In the genomic region with DNA sequence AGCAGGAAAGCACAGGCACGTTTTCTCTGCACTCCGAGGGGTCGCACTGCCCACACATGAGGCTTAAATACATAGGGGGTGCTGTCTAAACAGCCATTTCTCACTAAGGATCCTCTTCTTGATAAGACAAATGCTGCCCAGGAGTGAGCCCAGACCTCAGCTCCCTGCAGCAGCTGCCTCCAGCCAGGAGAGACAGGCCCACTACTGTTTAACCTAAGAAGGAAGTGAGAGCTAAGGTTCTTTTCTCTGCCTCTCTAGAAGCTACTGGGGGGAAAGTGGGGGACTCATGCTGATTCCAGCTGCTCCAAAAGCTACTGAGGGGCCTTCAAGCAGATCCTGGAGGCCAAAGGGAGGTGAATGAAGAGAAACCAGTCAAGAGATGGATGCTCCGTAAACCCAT, we compare ENCODE assay signal across 18 mouse cellular contexts. TPM values are rescaled to one million over a fixed set of nuclear protein-coding genes. Genes with fewer than 3 reads are reported as not detected.
DNase-seq lines count a peak whose midpoint lies in the region; ATAC-seq and TF ChIP-seq lines count a peak whose summit lies in the region.
"Had no signal": no experiment of that assay in that cellular context is flagged by ENCODE, and none has a peak within 500 bp of the region (broad histone marks: within the 10 kb centered on the region; RNA-seq: fewer than 3 reads in every experiment).

No protein-coding gene starts in this region.

- no peaks in the 10 kb centered on the region for H3K9me3 ChIP-seq in heart, postnatal 0 days (replicated peaks; ENCODE audit: control insufficient read depth, low read length)
- no peaks in the 10 kb centered on the region for H3K9me3 ChIP-seq in stomach, postnatal 0 days (ENCODE audit: control insufficient read depth, low read length)

- no peak for TF ChIP-seq EP300 in heart, adult 2 months (IDR thresholded peaks at IDR 0.05; ENCODE audit: insufficient read depth, low read depth, low read length)
- no peak for TF ChIP-seq EP300 in heart, postnatal 0 days (IDR thresholded peaks at IDR 0.05; ENCODE audit: low read depth)
- no peak for TF ChIP-seq EP300 in stomach, postnatal 0 days (optimal IDR thresholded peaks at IDR 0.05)

- intact Hi-C loops in heart, adult 2 months (cut with DNase I) = no loop called here
- intact Hi-C loops in heart, postnatal 25 days (cut with DNase I) = no loop called here

- H3K4me1 ChIP-seq in heart, adult 2 months (ENCODE audit: control insufficient read depth, insufficient read depth, low read length) = peaks cover 15% of the 10 kb centered on the region; the same call in 1 of the 2 replicates
- H3K4me1 ChIP-seq in heart, postnatal 0 days (ENCODE audit: control insufficient read depth, insufficient read depth) = peaks cover 44% of the 10 kb centered on the region
- no peaks in the 10 kb centered on the region; the same call in 1 of the 2 replicates for H3K4me1 ChIP-seq in stomach, postnatal 0 days (replicated peaks; ENCODE audit: control insufficient read depth, insufficient read depth)

- no peak for DNase-seq in heart, adult 2 months
- DNase-seq in heart, adult 11 months = no peak
- DNase-seq in heart, postnatal 0 days (ENCODE audit: low spot score) = no peak
- no peak for DNase-seq in heart, postnatal 25 days (ENCODE audit: low spot score)
- DNase-seq in stomach, postnatal 0 days (ENCODE audit: low spot score) = no peak
- DNase-seq in thymus, adult 18-20 months = no peak
- DNase-seq: adrenal gland, postnatal 36 days; gastrocnemius, postnatal 10 days; kidney, adult 11 months; lung, adult 18-20 months; lung, postnatal 36 days; right cerebral cortex, postnatal 4 days had no signal

- WGBS in heart, adult 2 months = 61% methylated on average over 4 of the region's 4 CpGs
- WGBS in heart, postnatal 0 days = 39% methylated on average over 4 of the region's 4 CpGs
- 52% methylated on average over 4 of the region's 4 CpGs for WGBS in stomach, postnatal 0 days

- no peaks in the 10 kb centered on the region for H3K36me3 ChIP-seq in heart, adult 2 months (ENCODE audit: control insufficient read depth, insufficient read depth, low read length)
- no peaks in the 10 kb centered on the region for H3K36me3 ChIP-seq in heart, postnatal 0 days (replicated peaks; ENCODE audit: control insufficient read depth, insufficient read depth, low read length)
- no peaks in the 10 kb centered on the region for H3K36me3 ChIP-seq in stomach, postnatal 0 days (ENCODE audit: control insufficient read depth, insufficient read depth, low read length)
- H3K36me3 ChIP-seq: hindbrain, embryonic 12.5 days had no signal

- TF ChIP-seq CTCF in heart, adult 2 months (IDR thresholded peaks at IDR 0.05) = no peak
- no peak for TF ChIP-seq CTCF in heart, postnatal 0 days (IDR thresholded peaks at IDR 0.05; ENCODE audit: low read depth)
- no peak for TF ChIP-seq CTCF in stomach, postnatal 0 days (IDR thresholded peaks at IDR 0.05; ENCODE audit: low read depth)

- H3K79me2 ChIP-seq in heart, adult 2 months (replicated peaks; ENCODE audit: control insufficient read depth, insufficient read depth, low read length) = no peaks in the 10 kb centered on the region

- no peak for TF ChIP-seq POLR2A in heart, adult 2 months (IDR thresholded peaks at IDR 0.05; ENCODE audit: insufficient read depth, low read depth, low read length)

- no peak overlapping the region for H3K9ac ChIP-seq in heart, adult 2 months (ENCODE audit: low read depth, low read length)
- H3K9ac ChIP-seq in heart, postnatal 0 days (replicated peaks; ENCODE audit: low read depth, low read length) = no peak overlapping the region
- 0 out of 2 replicates have a peak overlapping the region, but pooled peaks have one; percentile 13 for H3K9ac ChIP-seq in stomach, postnatal 0 days (ENCODE audit: low read length)
- H3K9ac ChIP-seq: hindbrain, embryonic 12.5 days; midbrain, embryonic 12.5 days had no signal

- H3K4me2 ChIP-seq in heart, postnatal 0 days (ENCODE audit: low read depth, low read length) = no peak overlapping the region
- no peak overlapping the region for H3K4me2 ChIP-seq in stomach, postnatal 0 days (replicated peaks; ENCODE audit: low read depth)
- H3K4me2 ChIP-seq: hindbrain, embryonic 12.5 days; midbrain, embryonic 12.5 days had no signal

- no peak overlapping the region for H3K4me3 ChIP-seq in heart, adult 2 months
- no peak overlapping the region for H3K4me3 ChIP-seq in heart, postnatal 0 days (ENCODE audit: low read depth, low read length)
- no peak overlapping the region for H3K4me3 ChIP-seq in stomach, postnatal 0 days (ENCODE audit: low read depth, low read length)
- H3K4me3 ChIP-seq: forebrain, embryonic 10.5 days; hindbrain, embryonic 12.5 days; midbrain, embryonic 12.5 days; myocyte had no signal

- H3K27ac ChIP-seq in heart, adult 2 months = peak overlapping the region; percentile 57
- H3K27ac ChIP-seq in heart, postnatal 0 days (ENCODE audit: low read depth) = peak overlapping the region; percentile 69
- H3K27ac ChIP-seq in stomach, postnatal 0 days (replicated peaks) = no peak overlapping the region; the same call in 1 of the 2 replicates
- H3K27ac ChIP-seq: hindbrain, embryonic 12.5 days; kidney, postnatal 0 days; midbrain, embryonic 12.5 days had no signal

- ATAC-seq in heart, postnatal 0 days (ENCODE audit: insufficient read depth, low read depth) = no peak
- ATAC-seq in granulocyte monocyte progenitor cell, adult 5-6 weeks (replicated peaks; ENCODE audit: poor library complexity, severe bottlenecking) = peak; percentile 70
- ATAC-seq in stomach, postnatal 0 days (ENCODE audit: low FRiP score, low TSS enrichment) = no peak

- no peaks in the 10 kb centered on the region for H3K27me3 ChIP-seq in heart, adult 2 months (ENCODE audit: control insufficient read depth, insufficient read depth, low read length)
- no peaks in the 10 kb centered on the region for H3K27me3 ChIP-seq in heart, postnatal 0 days (ENCODE audit: control insufficient read depth, insufficient read depth, low read length)
- no peaks in the 10 kb centered on the region for H3K27me3 ChIP-seq in stomach, postnatal 0 days (ENCODE audit: control insufficient read depth, insufficient read depth, low read length)
- H3K27me3 ChIP-seq: hindbrain, embryonic 12.5 days; midbrain, embryonic 12.5 days had no signal

RNA-seq across cellular contexts. Expression of gene Pxylp1, which starts 16.8 kb away (rescaled TPM):
- 10 to 100 TPM; 16.3 to 16.9 TPM for total RNA-seq in heart, adult 2 months (2021)
- polyA plus RNA-seq in heart, adult 2 months (2012; rRNA removed) = 6.5 and 9.5 TPM in 2 replicates
- 27.3 and 89.9 TPM in 2 replicates for total RNA-seq in heart, postnatal 0 days (2014; rRNA removed; ENCODE audit: low replicate concordance)
- polyA plus RNA-seq in heart, postnatal 0 days (2015; fragmentation: Nextera tagmentation; extraction: Ambion mirVana) = 12.8 and 14.4 TPM in 2 replicates
- total RNA-seq in heart, postnatal 25 days (2021) = 10 to 100 TPM; 17.4 to 24.9 TPM
- total RNA-seq in granulocyte monocyte progenitor cell, adult 5-6 weeks (2014; fragmentation: Nextera tagmentation) = 78.2 and 85.4 TPM in 2 replicates
- 60.4 and 80.7 TPM in 2 replicates for total RNA-seq in granulocyte monocyte progenitor cell, adult 5-6 weeks (2017)
- 19.1 TPM in 2 replicates for polyA plus RNA-seq in stomach, postnatal 0 days (2015; fragmentation: Nextera tagmentation; extraction: Ambion mirVana)
